Mouse (Mus musculus): ENCODE measurements at regions not wholly inside any gene's neighbourhood (a gene's known extent, or its start where the extent isn't known, plus 50 kb on each side); places are given as distances from the start of the nearest gene placed in this dataset.

DNA sequence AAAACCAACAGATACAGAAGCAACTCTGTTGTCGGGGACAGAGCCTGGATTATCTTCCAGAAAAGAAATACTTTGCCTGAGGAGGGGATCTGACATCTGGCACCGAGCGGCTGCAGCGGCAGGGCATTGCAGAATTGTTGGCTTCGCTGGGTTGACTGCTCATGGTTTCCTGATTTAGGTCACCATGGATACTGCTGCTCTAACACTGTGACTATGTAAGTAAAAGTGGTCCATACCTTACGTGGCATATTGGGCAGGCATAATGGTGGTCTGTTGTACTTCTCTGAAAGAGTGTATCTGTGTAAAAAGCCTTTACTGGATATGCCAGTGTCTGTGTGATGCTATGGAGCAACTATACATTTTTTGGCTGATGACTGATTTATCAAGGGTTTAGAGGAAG is 295.4 kb downstream of the Klf5 start:
- TF ChIP-seq POLR2A (IDR thresholded peaks at IDR 0.05; ENCODE audit: control insufficient read depth, low read depth, low read length) = no peak
- TF ChIP-seq CTCF (IDR thresholded peaks at IDR 0.05; ENCODE audit: control insufficient read depth, insufficient read depth, insufficient replicate concordance, low read depth, low read length) = no peak
